Mouse (Mus musculus) neural tube, embryonic 13.5 days (tissue): Measurements from ENCODE around the gene Cacna1c. TPM values are rescaled to one million over a fixed set of nuclear protein-coding genes. Genes with fewer than 3 reads are reported as not detected.

Experiments
- ATAC-seq: fragments of 200-750 bp; cut with Nextera tagmentation; 2 replicates; pipeline ENCODE4 v1.8.0; 2017; ENCODE audit warnings: low read depth, mild to moderate bottlenecking, moderate TSS enrichment, moderate library complexity
- H3K27ac ChIP-seq: fragments of 300-500 bp; sonication (generic); replicated peaks from 2 replicates; pipeline ENCODE4 v1.5.1; 2015; ENCODE audit warnings: moderate library complexity, mild to moderate bottlenecking, inconsistent platforms
- H3K27me3 ChIP-seq: fragments of 300-500 bp; sonication (generic); 2 replicates; pipeline ENCODE4 v1.6.1; 2015; ENCODE audit warnings: mild to moderate bottlenecking, inconsistent platforms
- H3K36me3 ChIP-seq: fragments of 300-500 bp; sonication (generic); 2 replicates; pipeline ENCODE4 v1.6.1; 2015; ENCODE audit warnings: mild to moderate bottlenecking, inconsistent platforms
- H3K4me1 ChIP-seq: fragments of 300-500 bp; sonication (generic); replicated peaks from 2 replicates; pipeline ENCODE4 v1.6.1; 2015; ENCODE audit warnings: inconsistent platforms
- H3K4me2 ChIP-seq: fragments of 300-500 bp; sonication (generic); 2 replicates; pipeline ENCODE4 v1.6.1; 2015; ENCODE audit warnings: inconsistent platforms, mild to moderate bottlenecking, moderate library complexity
- H3K4me3 ChIP-seq: fragments of 300-500 bp; sonication (generic); 2 replicates; pipeline ENCODE4 v1.5.1; 2015; ENCODE audit warnings: mild to moderate bottlenecking, inconsistent platforms
- H3K9ac ChIP-seq: fragments of 300-500 bp; sonication (generic); 2 replicates; pipeline ENCODE4 v1.6.1; 2015; ENCODE audit warnings: moderate library complexity, mild to moderate bottlenecking, inconsistent platforms
- H3K9me3 ChIP-seq: fragments of 300-500 bp; sonication (generic); 2 replicates; pipeline ENCODE4 v1.6.1; 2016; ENCODE audit warnings: inconsistent platforms
- WGBS: fragments of 180-500 bp; shearing (Covaris S2); methylation state at CpG from one replicate; pipeline ENCODE4 v1.1.7; 2015; 5-methylcytosine and 5-hydroxymethylcytosine counted together
- polyA plus RNA-seq: library from polyadenylated mRNA; unstranded; fragments of >200 nt; fragmentation: Nextera tagmentation; extraction: Ambion mirVana; gene quantifications from 2 replicates; pipeline ENCODE4 v1.2.1, GENCODE M21; 2015

Gene Cacna1c
- polyA plus RNA-seq, 1 experiment from 2014 or later = 5.0 TPM

DNA sequence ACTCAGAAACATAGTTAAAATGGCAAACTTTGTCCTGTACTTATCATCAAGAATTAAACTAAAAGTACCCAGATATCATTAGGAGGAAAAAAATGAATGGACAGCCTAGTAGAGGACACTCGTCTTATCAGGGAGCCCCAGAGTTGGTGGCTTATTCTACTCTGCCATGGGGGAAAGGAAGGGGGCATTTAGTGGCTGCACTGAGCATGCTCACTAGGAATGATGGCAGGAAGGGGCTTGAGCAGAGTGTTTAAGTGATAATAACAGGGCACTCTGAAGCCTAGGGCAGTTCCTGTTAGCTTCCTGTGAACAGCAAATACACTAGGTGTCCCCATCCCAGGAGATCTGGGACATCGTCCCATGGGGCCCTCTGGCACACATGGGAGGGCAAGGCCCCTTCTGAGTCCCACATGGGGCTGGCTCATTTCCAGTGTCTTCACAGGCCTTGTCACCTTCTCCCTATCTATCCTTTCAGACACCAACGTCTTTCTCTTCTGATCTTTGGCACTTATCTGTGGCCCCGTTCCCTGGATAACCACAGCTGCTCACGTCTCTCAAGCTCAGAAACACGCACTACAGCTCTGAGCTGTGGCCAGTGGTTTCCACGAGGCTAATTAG lies 437.8 kb downstream of the Cacna1c start:
- no peak for ATAC-seq
- 73% methylated on average over 7 of the region's 7 CpGs for WGBS
- no peaks in the 10 kb centered on the region for H3K9me3 ChIP-seq
- no peak overlapping the region for H3K4me3 ChIP-seq
- no peaks in the 10 kb centered on the region for H3K36me3 ChIP-seq
- H3K4me1 ChIP-seq = peaks cover 24% of the 10 kb centered on the region
- peaks cover 11% of the 10 kb centered on the region; the same call in 1 of the 2 replicates for H3K27me3 ChIP-seq
- no peak overlapping the region for H3K9ac ChIP-seq
- no peak overlapping the region for H3K27ac ChIP-seq
- no peak overlapping the region for H3K4me2 ChIP-seq

DNA sequence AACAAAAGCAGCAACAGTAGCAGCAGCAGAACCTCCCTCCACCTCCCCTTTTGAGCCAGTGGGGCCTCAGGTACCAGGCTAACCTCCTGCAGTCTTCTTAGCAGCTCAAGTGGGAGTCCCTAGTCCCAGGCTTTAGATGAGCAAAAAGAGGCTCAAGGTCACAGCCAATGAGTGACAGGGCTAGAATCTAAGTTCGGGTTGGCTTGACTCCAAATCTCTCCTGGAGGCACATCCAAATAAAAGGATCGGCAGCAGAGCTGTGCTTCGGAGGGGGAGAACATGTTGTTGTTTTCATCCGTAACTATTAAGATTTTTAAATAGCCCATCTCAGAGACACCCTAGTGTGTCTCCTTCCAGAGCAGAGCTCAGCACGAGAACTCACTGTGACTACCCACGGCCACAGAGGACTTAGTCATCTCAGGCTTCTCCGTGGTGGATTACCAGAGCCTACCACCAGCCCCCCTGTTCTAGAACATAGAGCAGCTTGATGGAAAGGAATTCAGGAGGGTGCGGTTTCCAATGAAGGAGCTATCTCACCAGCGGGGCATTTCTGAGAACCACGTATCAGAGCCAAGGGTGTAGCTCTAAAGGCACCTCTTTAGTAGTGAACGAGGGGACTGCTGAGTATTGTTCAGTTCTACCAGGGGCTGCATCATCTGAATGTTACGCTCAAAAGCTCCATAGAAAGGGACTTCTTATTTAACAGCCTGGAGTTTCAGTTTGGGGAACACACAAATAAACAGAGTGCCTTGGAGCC lies 438.5 kb downstream of the Cacna1c start:
- H3K36me3 ChIP-seq = no peaks in the 10 kb centered on the region
- H3K4me2 ChIP-seq = no peak overlapping the region
- no peak overlapping the region for H3K4me3 ChIP-seq
- no peak overlapping the region for H3K27ac ChIP-seq
- H3K4me1 ChIP-seq = peaks cover 28% of the 10 kb centered on the region
- H3K27me3 ChIP-seq = peaks cover 11% of the 10 kb centered on the region; the same call in 1 of the 2 replicates
- H3K9ac ChIP-seq = no peak overlapping the region
- H3K9me3 ChIP-seq = no peaks in the 10 kb centered on the region
- no peak for ATAC-seq
- 69% methylated on average over 12 of the region's 12 CpGs for WGBS

DNA sequence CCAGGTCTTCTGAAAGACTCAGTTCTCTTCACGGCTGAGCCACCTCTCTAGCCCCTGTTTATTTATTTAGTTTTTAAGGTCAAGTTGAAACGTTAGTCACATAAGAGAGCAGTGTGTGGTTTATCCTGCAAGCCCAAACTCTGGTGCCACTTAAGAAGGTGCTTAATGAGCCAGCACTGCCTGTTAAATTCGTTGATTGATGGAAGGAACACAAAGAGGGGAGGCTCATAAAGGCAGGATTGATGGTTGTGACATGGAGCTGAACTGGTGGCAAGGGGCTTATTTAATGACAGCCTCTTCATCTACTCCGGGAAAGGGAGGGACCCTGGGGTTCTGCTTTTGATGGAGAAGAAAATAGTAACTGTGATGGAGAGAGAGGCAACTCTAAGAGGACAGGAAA lies 439.7 kb downstream of the Cacna1c start:
- WGBS = 5% methylated on average over 4 of the region's 4 CpGs
- Histone ChIP-seq H3K9me3 (no peaks in the 10 kb centered on the region), H3K4me2 (no peak overlapping the region), H3K27me3 (peaks cover 8% of the 10 kb centered on the region; the same call in 1 of the 2 replicates), H3K27ac (no peak overlapping the region), H3K4me1 (peaks cover 28% of the 10 kb centered on the region), H3K9ac (no peak overlapping the region), H3K36me3 (0 out of 2 replicates have a peak, but pooled peaks cover 7% of the 10 kb centered on the region), H3K4me3 (no peak overlapping the region)
- peak; percentile 59 for ATAC-seq

DNA sequence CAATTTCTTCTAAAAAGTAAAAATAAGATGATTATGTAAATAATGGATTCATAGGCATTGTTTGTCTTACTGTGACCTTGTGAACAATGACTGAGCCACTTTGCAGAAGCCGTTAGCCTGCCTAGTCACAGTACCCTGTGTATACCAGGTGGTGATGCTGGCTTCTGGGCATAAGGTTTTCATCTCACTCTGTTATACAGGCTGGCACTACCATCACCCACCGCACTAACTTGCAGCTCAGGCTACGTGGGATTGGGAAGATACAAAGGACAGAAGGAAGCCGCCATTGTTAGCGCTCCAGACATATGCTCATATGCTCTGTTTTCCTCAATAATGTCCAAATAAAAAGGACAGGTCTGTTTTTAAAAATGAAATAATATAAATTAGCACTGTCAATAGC lies 440.4 kb downstream of the Cacna1c start:
- WGBS = 89% methylated on average over 5 of the region's 5 CpGs
- no peak for ATAC-seq
- Histone ChIP-seq H3K36me3 (peaks cover 13% of the 10 kb centered on the region; the same call in 1 of the 2 replicates), H3K4me2 (no peak overlapping the region), H3K27ac (no peak overlapping the region), H3K9me3 (no peaks in the 10 kb centered on the region), H3K27me3 (peaks cover 8% of the 10 kb centered on the region; the same call in 1 of the 2 replicates), H3K9ac (no peak overlapping the region), H3K4me3 (no peak overlapping the region), H3K4me1 (peaks cover 28% of the 10 kb centered on the region)

DNA sequence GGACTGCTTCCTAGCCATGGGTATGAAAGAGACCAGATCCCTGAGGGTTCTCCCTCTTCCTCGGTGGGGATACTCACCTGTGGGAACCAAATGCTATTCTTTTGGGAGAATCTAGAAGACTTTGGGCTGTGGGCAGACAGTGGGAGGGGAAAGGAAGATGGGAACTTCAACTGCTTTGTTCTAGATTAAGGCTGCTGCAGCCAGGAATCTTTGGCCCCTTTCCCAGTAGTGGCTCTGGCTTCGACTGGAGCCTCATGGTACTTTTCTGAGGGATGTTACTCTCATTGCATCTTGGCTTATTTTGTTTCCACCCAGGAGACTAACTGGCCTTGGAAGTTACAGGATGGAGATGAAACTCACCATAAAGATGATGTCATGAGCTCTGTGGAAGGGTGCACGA lies 441.8 kb downstream of the Cacna1c start:
- H3K4me2 ChIP-seq = no peak overlapping the region
- no peak overlapping the region for H3K27ac ChIP-seq
- H3K27me3 ChIP-seq = peaks cover 8% of the 10 kb centered on the region; the same call in 1 of the 2 replicates
- H3K9ac ChIP-seq = no peak overlapping the region
- no peak for ATAC-seq
- no peaks in the 10 kb centered on the region for H3K9me3 ChIP-seq
- H3K4me3 ChIP-seq = no peak overlapping the region
- H3K36me3 ChIP-seq = peaks cover 18% of the 10 kb centered on the region; the same call in 1 of the 2 replicates
- 83% methylated on average over 3 of the region's 3 CpGs for WGBS
- peaks cover 28% of the 10 kb centered on the region for H3K4me1 ChIP-seq

DNA sequence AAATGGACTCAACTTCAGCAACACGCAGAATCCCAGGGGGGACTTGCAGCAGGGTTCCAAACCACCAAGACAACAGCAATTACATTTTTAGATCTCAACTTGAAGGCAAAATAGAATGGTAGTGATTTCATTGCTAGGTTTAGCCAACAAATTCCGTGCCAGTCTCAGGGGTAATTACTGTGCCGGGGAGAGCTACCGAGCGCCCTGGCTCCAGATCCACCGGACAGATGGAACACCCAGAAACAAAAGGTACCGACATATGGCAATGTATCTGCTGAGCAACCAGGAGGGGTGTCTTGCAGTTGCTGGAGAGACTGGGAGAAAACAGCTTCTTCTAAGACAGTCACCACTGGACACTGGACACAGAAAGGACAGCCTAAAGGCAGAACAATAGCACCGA lies 442.4 kb downstream of the Cacna1c start:
- Histone ChIP-seq H3K9ac (no peak overlapping the region), H3K36me3 (peaks cover 18% of the 10 kb centered on the region; the same call in 1 of the 2 replicates), H3K4me3 (no peak overlapping the region), H3K27me3 (peaks cover 8% of the 10 kb centered on the region; the same call in 1 of the 2 replicates), H3K4me1 (peaks cover 28% of the 10 kb centered on the region), H3K9me3 (no peaks in the 10 kb centered on the region), H3K27ac (no peak overlapping the region), H3K4me2 (no peak overlapping the region)
- WGBS = 67% methylated on average over 8 of the region's 8 CpGs
- ATAC-seq = no peak

DNA sequence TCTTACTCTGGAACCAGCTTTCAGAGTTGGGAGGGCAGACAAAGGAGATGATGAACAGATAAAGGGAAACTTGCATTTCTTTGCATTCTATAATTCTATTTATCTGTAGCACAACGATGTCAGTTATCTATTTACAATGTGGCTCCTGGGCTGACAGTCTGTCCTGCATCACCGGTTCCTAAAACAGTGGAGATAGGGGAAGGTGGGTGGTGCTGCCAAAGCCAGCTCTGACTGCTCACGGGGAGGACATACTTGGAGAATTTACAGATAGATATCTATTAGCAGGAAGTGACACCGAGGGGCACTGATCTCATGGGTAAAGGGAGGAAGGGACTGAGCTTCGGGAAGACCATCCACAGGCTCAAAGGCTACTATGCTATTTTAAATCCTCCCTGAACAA lies 443.2 kb downstream of the Cacna1c start:
- peaks cover 6% of the 10 kb centered on the region; the same call in 1 of the 2 replicates for H3K27me3 ChIP-seq
- no peak for ATAC-seq
- no peak overlapping the region for H3K4me3 ChIP-seq
- H3K36me3 ChIP-seq = peaks cover 18% of the 10 kb centered on the region; the same call in 1 of the 2 replicates
- no peak overlapping the region for H3K9ac ChIP-seq
- no peaks in the 10 kb centered on the region for H3K9me3 ChIP-seq
- peaks cover 28% of the 10 kb centered on the region for H3K4me1 ChIP-seq
- H3K4me2 ChIP-seq = no peak overlapping the region
- WGBS = 65% methylated on average over 5 of the region's 5 CpGs
- no peak overlapping the region for H3K27ac ChIP-seq

DNA sequence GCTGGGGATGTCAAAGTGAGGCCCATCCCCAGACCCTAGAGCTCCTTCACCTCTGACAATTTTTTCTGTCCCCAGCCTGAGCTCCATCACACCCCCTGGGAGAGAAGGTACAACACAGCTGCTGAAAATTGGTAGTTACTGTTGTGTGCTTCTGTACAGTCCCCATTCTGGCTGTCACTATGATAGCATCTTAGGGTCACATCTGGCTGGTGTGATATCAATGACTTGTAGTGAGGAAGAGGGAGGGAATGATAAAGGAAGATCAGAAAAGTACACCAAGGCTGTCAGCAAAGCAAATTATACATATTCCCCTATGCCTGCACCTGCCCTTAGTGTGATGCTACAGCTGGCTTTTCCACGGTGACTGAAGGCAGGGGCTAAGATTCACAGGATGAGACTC lies 446.9 kb downstream of the Cacna1c start:
- no peaks in the 10 kb centered on the region for H3K9me3 ChIP-seq
- no peak for ATAC-seq
- H3K27me3 ChIP-seq = no peaks in the 10 kb centered on the region
- no peak overlapping the region for H3K27ac ChIP-seq
- 0 out of 2 replicates have a peak, but pooled peaks cover 10% of the 10 kb centered on the region for H3K4me1 ChIP-seq
- WGBS = 92% methylated on average over 1 of the region's 1 CpGs
- H3K36me3 ChIP-seq = peaks cover 18% of the 10 kb centered on the region
- no peak overlapping the region for H3K4me3 ChIP-seq
- no peak overlapping the region for H3K4me2 ChIP-seq
- no peak overlapping the region for H3K9ac ChIP-seq

DNA sequence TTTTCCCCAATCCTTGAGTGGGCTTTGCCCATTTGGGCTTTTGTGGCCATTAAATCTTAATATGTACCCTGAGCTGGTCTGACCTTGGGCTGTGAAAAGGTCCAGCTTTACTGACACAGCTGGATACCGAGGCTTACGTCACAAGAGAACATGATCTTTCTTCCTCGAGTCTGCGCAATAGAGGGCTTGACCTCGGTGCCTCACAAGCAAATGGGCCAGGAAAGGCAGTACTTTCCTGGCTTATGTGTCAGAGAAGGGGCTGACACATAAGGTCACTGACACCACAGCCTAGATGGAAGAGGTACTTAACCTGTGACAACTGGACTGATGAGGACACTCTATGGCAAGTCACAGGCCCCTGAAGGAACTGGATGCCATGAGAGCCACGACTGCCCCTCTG lies 453.5 kb downstream of the Cacna1c start:
- Histone ChIP-seq H3K4me3 (no peak overlapping the region), H3K4me2 (no peak overlapping the region), H3K27me3 (no peaks in the 10 kb centered on the region), H3K27ac (no peak overlapping the region), H3K9me3 (no peaks in the 10 kb centered on the region), H3K4me1 (no peaks in the 10 kb centered on the region), H3K9ac (no peak overlapping the region), H3K36me3 (peaks cover 6% of the 10 kb centered on the region)
- WGBS = 86% methylated on average over 6 of the region's 6 CpGs
- ATAC-seq = no peak

DNA sequence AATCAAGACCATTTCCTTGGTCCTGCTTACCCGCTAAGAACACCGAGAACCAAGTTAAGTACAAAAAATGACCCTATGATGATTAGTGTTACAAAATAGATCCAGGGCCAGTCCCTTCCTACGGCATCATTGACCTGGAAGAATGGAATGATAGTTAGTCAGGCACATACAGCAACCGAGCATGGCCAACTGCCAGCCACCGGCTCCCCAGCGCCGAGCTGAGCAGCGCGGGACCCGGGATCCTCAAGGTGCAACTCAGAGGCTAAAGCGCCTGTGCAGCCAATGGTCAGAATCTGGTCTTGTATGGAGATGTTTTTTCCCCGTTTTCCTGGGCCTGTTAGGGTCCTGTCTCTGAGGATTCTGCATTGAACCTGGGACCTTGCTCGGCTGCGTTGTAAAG lies 454.4 kb downstream of the Cacna1c start:
- WGBS = 92% methylated on average over 14 of the region's 14 CpGs
- Histone ChIP-seq H3K4me1 (no peaks in the 10 kb centered on the region), H3K9ac (no peak overlapping the region), H3K27ac (no peak overlapping the region), H3K36me3 (peaks cover 6% of the 10 kb centered on the region), H3K27me3 (no peaks in the 10 kb centered on the region), H3K9me3 (no peaks in the 10 kb centered on the region), H3K4me3 (no peak overlapping the region), H3K4me2 (no peak overlapping the region)
- no peak for ATAC-seq

DNA sequence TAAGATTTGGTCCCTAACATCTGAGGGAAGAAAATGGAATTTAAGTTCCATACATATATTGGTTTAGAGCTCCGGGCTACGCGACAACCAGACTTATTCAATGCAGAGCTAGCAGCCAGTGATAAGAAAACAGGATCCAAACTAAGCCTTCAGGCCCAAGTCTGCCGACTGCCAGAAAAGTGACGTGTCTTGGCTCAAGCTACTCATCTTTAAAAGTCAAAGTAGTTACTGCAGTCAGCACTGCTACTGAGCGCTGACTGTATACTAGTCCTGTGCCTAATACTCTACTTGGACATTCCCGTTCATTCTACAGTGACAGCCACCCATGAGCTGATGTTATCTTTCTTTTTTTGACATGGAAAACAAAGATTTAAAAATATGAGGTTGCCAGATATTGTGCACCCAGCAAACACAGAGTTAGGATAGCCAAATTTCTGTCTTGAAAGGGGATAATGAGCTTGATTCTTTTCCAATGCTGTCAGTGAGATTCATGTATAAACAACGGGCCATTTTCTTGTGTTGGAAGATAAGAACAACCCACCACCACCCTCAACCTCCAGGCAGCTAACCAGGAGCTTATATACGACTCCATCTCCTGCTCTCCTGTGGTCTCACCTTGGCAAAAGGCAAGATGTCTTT lies 456.1 kb downstream of the Cacna1c start:
- WGBS = 88% methylated on average over 9 of the region's 9 CpGs
- peaks cover 6% of the 10 kb centered on the region for H3K36me3 ChIP-seq
- no peaks in the 10 kb centered on the region for H3K4me1 ChIP-seq
- ATAC-seq = no peak
- H3K4me2 ChIP-seq = no peak overlapping the region
- no peak overlapping the region for H3K9ac ChIP-seq
- H3K27ac ChIP-seq = no peak overlapping the region
- no peaks in the 10 kb centered on the region for H3K9me3 ChIP-seq
- no peak overlapping the region for H3K4me3 ChIP-seq
- H3K27me3 ChIP-seq = no peaks in the 10 kb centered on the region

DNA sequence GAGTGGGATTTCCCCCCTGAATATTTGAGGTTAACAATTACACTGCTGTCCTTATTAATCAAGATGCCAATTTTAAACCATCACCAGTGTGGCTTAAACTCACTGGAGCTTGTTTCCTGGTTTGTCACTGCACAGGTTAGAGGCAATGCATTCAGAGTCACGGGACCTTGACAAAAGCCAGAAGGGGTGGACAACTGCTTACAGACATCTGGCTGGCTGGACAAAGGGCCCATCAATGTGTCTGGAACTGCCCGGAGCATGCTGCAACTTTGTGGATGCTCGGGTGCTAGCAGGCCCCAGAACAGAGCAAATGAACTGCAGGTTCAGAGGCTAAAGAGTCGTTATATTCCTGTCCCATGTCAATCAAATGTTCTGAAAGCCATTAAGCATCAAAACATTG lies 456.9 kb downstream of the Cacna1c start:
- 73% methylated on average over 4 of the region's 4 CpGs for WGBS
- H3K36me3 ChIP-seq = peaks cover 11% of the 10 kb centered on the region; the same call in 1 of the 2 replicates
- no peak overlapping the region for H3K4me3 ChIP-seq
- no peak overlapping the region for H3K4me2 ChIP-seq
- H3K9me3 ChIP-seq = no peaks in the 10 kb centered on the region
- no peak overlapping the region for H3K9ac ChIP-seq
- no peaks in the 10 kb centered on the region for H3K4me1 ChIP-seq
- H3K27me3 ChIP-seq = no peaks in the 10 kb centered on the region
- H3K27ac ChIP-seq = no peak overlapping the region
- no peak for ATAC-seq
